Mouse (Mus musculus): Measurements from ENCODE around the gene Ldlrap1. TPM values are rescaled to one million over a fixed set of nuclear protein-coding genes. Genes with fewer than 3 reads are reported as not detected.
A peak's percentile ranks its signal among the peaks of the same experiment; 100 is the strongest.

Ldlrap1 gene
- polyA plus RNA-seq, 1 experiment from 2014 or later, result 23.1 TPM

DNA sequence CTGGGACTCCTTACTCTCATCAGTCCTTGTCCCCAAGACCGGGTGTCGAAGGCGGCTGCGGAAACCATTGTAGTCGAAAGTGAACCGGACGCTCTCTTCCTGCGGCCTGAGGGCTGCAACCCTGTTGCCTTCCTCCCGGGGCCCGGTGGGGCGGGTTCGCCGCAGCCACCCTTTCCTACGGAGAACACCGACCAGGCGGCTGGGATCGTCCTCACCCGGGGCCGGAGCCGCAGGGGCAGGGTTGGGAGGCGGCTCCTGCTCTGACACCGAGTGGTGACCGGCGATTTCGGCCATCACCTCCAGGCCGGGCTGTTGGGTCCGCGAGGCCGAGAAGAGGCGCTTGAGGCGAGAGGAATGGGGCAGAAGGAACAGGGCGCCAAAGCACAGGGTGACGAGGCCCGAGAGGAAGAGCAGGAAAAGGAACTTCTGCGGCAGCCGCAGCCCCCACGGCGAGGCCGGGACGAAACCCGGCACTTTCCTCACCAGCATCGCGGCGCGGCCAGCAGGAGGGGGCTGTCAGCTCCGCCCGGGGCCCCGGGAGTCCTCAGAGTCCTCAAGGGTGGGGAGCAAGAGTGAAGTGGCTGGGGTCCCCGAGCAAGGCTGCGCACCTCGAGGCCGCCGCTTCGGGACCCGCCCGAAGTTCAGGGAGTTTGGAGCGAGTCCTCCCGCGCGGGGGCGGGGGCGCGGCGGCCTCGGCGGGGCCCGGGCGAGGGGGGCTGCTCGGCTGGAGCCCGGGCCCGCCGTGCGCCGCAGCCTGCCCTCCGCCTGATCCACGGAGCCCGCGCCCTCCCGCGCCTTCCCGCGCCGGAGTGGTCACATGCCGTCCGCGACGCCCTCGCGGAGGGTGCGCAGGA, 64.6 kb downstream of the Ldlrap1 start:
- H3K4me2 ChIP-seq (replicated peaks; ENCODE audit: low read depth, low read length), result peak overlapping the region; percentile 99
- H3K9me3 ChIP-seq (ENCODE audit: low read length), result no peaks in the 10 kb centered on the region
- 0 out of 2 replicates have a peak overlapping the region, but pooled peaks have one; percentile 14 for H3K27ac ChIP-seq (ENCODE audit: low read length)
- H3K27me3 ChIP-seq (ENCODE audit: insufficient read depth, low read length), result no peaks in the 10 kb centered on the region
- H3K36me3 ChIP-seq (ENCODE audit: insufficient read depth, low read length), result no peaks in the 10 kb centered on the region
- WGBS, result under 1% methylated on average over 67 of the region's 90 CpGs
- H3K9ac ChIP-seq (replicated peaks; ENCODE audit: low read length), result peak overlapping the region; percentile 71
- ATAC-seq (ENCODE audit: low FRiP score, low TSS enrichment), result peak; percentile 47
- peaks cover 22% of the 10 kb centered on the region for H3K4me1 ChIP-seq (ENCODE audit: insufficient read depth, low read length)
- peak overlapping the region; percentile 64 for H3K4me3 ChIP-seq (ENCODE audit: low read length)

DNA sequence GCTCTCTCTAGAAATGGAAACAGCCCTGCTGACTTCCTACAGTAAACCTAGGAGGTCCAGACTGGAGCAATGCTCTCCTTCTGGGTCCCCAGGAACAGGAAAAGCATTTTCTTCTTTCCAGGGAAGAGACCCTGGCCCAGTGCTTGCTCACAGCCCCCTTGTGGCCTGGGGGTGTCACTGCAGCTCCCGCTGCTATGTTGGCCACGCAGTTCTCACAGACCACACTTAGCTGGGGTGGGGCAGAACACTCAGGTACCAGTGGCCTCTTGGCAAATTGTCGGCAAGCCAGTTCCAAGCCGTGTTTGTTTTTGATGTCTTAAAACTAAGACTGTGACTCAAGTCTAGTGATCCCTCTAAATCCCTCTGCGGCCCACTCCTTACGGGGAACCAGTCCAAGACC, 65.9 kb downstream of the Ldlrap1 start:
- Histone ChIP-seq H3K9me3 (ENCODE audit: low read length) (no peaks in the 10 kb centered on the region), H3K27me3 (ENCODE audit: insufficient read depth, low read length) (no peaks in the 10 kb centered on the region), H3K4me1 (ENCODE audit: insufficient read depth, low read length) (peaks cover 22% of the 10 kb centered on the region), H3K4me2 (replicated peaks; ENCODE audit: low read depth, low read length) (peak overlapping the region; percentile 99), H3K9ac (replicated peaks; ENCODE audit: low read length) (no peak overlapping the region), H3K36me3 (ENCODE audit: insufficient read depth, low read length) (no peaks in the 10 kb centered on the region), H3K27ac (ENCODE audit: low read length) (no peak overlapping the region), H3K4me3 (ENCODE audit: low read length) (peak overlapping the region; percentile 64)
- no peak for ATAC-seq (ENCODE audit: low FRiP score, low TSS enrichment)
- 28% methylated on average over 6 of the region's 6 CpGs for WGBS

DNA sequence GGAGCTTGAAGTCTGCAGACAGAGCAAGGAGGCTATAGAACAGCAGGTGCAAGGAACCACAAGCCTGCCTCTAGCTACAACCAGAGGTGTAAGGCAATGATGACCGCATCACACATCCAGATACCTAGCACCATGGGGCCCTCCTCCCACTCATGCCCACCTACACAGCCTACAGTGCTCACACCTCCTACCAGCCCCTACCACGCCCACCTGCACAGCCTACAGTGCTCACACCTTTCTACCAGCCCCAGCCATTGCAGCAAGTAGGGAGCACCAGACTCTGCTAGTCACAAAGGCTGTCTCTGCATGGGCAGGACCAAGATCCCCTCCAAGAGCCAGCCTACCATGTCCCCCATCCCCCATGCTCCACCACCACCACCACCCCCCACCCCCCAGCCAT, 66.9 kb downstream of the Ldlrap1 start:
- Histone ChIP-seq H3K27ac (ENCODE audit: low read length) (no peak overlapping the region), H3K4me1 (ENCODE audit: insufficient read depth, low read length) (peaks cover 22% of the 10 kb centered on the region), H3K9ac (replicated peaks; ENCODE audit: low read length) (no peak overlapping the region), H3K9me3 (ENCODE audit: low read length) (no peaks in the 10 kb centered on the region), H3K27me3 (ENCODE audit: insufficient read depth, low read length) (no peaks in the 10 kb centered on the region), H3K36me3 (ENCODE audit: insufficient read depth, low read length) (no peaks in the 10 kb centered on the region), H3K4me2 (replicated peaks; ENCODE audit: low read depth, low read length) (0 out of 2 replicates have a peak overlapping the region, but pooled peaks have one; percentile 99), H3K4me3 (ENCODE audit: low read length) (no peak overlapping the region)
- 89% methylated on average over 2 of the region's 2 CpGs for WGBS
- no peak for ATAC-seq (ENCODE audit: low FRiP score, low TSS enrichment)

DNA sequence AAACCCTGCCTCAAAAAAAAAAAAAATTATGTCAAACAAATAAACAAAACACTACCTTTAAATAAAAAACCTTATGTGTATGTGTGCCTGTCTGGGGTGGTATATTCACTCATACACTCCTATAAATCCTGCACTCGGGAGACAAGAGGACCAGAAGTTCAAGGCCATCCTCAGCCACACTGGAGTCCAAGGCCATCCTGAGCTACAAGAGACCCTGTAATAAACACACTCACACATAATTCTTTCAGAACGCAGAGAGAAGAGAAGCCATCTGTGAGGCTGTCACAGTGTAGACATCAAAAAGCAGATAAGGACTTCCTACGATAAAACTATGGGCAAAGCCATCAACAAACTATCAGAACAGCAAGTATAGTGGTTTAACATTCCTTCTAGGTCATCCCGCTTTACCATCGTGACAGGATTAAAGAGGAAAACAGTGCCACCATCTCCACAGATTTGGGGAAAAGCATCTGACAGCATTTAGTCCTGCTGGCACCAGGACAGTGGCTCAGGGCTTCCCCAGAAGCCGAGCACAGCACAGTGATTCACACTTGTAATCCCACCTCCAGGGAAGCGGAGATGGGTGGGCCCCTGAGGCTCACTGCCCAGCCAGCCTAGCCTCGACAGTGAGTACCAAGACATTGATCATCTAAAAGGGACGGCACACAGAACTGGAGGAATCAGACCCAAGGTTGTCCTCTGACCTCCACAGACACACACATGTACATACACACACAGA, 74.5 kb downstream of the Ldlrap1 start:
- 76% methylated on average over 9 of the region's 9 CpGs for WGBS

DNA sequence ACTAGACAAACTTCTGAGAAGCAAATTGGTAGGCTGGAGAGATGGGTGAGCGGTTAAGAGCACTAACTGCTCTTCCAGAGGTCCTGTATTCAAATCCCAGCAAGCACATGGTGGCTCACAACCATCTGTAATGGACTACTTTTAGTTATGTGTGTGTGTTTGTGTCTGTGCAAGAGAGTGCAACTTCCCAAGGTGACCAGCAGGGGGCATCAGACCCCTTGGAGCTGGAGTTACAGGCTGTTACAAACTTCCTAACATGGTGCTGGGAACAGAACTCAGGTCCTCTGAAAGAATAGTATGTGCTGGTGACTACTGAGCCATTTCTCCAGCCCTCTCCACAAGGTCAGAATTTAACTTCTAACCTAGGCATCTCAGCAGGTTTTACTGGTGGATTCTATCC, 75.4 kb downstream of the Ldlrap1 start:
- Histone ChIP-seq H3K9me3 (ENCODE audit: low read length) (0 out of 2 replicates have a peak, but pooled peaks cover 3% of the 10 kb centered on the region), H3K27ac (ENCODE audit: low read length) (no peak overlapping the region), H3K4me3 (ENCODE audit: low read length) (no peak overlapping the region), H3K9ac (replicated peaks; ENCODE audit: low read length) (no peak overlapping the region), H3K27me3 (ENCODE audit: insufficient read depth, low read length) (no peaks in the 10 kb centered on the region), H3K4me1 (ENCODE audit: insufficient read depth, low read length) (no peaks in the 10 kb centered on the region), H3K36me3 (ENCODE audit: insufficient read depth, low read length) (no peaks in the 10 kb centered on the region), H3K4me2 (replicated peaks; ENCODE audit: low read depth, low read length) (no peak overlapping the region)
- ATAC-seq (ENCODE audit: low FRiP score, low TSS enrichment), result no peak
- WGBS, result 97% methylated on average over 1 of the region's 1 CpGs

More for the DNA sequence above, 74.5 kb downstream of the Ldlrap1 start:
- no peak overlapping the region for H3K9ac ChIP-seq (replicated peaks; ENCODE audit: low read length)
- H3K9me3 ChIP-seq (ENCODE audit: low read length), result 0 out of 2 replicates have a peak, but pooled peaks cover 2% of the 10 kb centered on the region
- H3K4me2 ChIP-seq (replicated peaks; ENCODE audit: low read depth, low read length), result no peak overlapping the region
- no peaks in the 10 kb centered on the region for H3K4me1 ChIP-seq (ENCODE audit: insufficient read depth, low read length)
- no peaks in the 10 kb centered on the region for H3K36me3 ChIP-seq (ENCODE audit: insufficient read depth, low read length)
- no peaks in the 10 kb centered on the region for H3K27me3 ChIP-seq (ENCODE audit: insufficient read depth, low read length)
- ATAC-seq (ENCODE audit: low FRiP score, low TSS enrichment), result no peak
- no peak overlapping the region for H3K4me3 ChIP-seq (ENCODE audit: low read length)
- H3K27ac ChIP-seq (ENCODE audit: low read length), result no peak overlapping the region

Other genes with a start within 250 kb of the Ldlrap1 start
- gene Mtfr1l, start 232.6 kb downstream of the Ldlrap1 start, polyA plus RNA-seq (2015; fragmentation: Nextera tagmentation; extraction: Ambion mirVana), result 126 and 127 TPM in 2 replicates
- 9.5 and 9.7 TPM in 2 replicates for gene Selenon, start 215.9 kb downstream of the Ldlrap1 start, polyA plus RNA-seq (2015; fragmentation: Nextera tagmentation; extraction: Ambion mirVana)
- gene Man1c1, start 63.7 kb downstream of the Ldlrap1 start, polyA plus RNA-seq (2015; fragmentation: Nextera tagmentation; extraction: Ambion mirVana), result 3.5 and 3.7 TPM in 2 replicates
- 33.1 and 38.4 TPM in 2 replicates for gene Maco1, start 85.3 kb upstream of the Ldlrap1 start, polyA plus RNA-seq (2015; fragmentation: Nextera tagmentation; extraction: Ambion mirVana)
- 2.7 and 3.0 TPM in 2 replicates for gene Rhd, start 96.5 kb upstream of the Ldlrap1 start, polyA plus RNA-seq (2015; fragmentation: Nextera tagmentation; extraction: Ambion mirVana)
- gene Tmem50a, start 147.0 kb upstream of the Ldlrap1 start, polyA plus RNA-seq (2015; fragmentation: Nextera tagmentation; extraction: Ambion mirVana), result 177 and 178 TPM in 2 replicates
- gene Rsrp1, start 155.6 kb upstream of the Ldlrap1 start, polyA plus RNA-seq (2015; fragmentation: Nextera tagmentation; extraction: Ambion mirVana), result 449 and 450 TPM in 2 replicates
- gene Syf2, start 162.9 kb upstream of the Ldlrap1 start, polyA plus RNA-seq (2015; fragmentation: Nextera tagmentation; extraction: Ambion mirVana), result 82.6 and 90.6 TPM in 2 replicates

Measured in kidney, embryonic 16.5 days (tissue).